Mouse (Mus musculus) ES-Bruce4 (cell line): Measurements from ENCODE around the gene Fdx1.

Experiments
- CTCF ChIP-seq: IDR thresholded peaks from one replicate; pipeline ENCODE4 v1.8.1; 2011; ENCODE audit warnings: low read depth, low read length
- POLR2A ChIP-seq: IDR thresholded peaks from one replicate; pipeline ENCODE4 v1.8.1; 2011; ENCODE audit warnings: low read length; ENCODE audit not compliant: insufficient read depth

GRCm38 (mm10) chr9:51915580-51915979 is 47.8 kb downstream of the Fdx1 start:
- no peak for TF ChIP-seq POLR2A
- no peak for TF ChIP-seq CTCF
